Mouse (Mus musculus) liver, embryonic 11.5 days (tissue): ENCODE data around the gene Mrps26. TPM values are rescaled to one million over a fixed set of nuclear protein-coding genes. Genes with fewer than 3 reads are reported as not detected.

Source experiments
- ATAC-seq: fragments of 200-750 bp; cut with Nextera tagmentation; replicated peaks from 2 replicates; pipeline ENCODE4 v1.8.0; 2017; ENCODE audit warnings: moderate number of reproducible peaks, mild to moderate bottlenecking, moderate TSS enrichment, moderate library complexity; ENCODE audit not compliant: low FRiP score
- DNase-seq: peaks from one replicate; pipeline ENCODE4 v3.0.0-alpha.2; 2017; ENCODE audit warnings: low spot score
- H3K27ac ChIP-seq: fragments of 300-500 bp; sonication (generic); 2 replicates; pipeline ENCODE4 v1.5.1; 2014; ENCODE audit warnings: mild to moderate bottlenecking, low read depth, low read length, control low read depth
- H3K27me3 ChIP-seq: fragments of 300-500 bp; sonication (generic); replicated peaks from 2 replicates; pipeline ENCODE4 v1.6.1; 2014; ENCODE audit warnings: low read length, mixed read lengths; ENCODE audit not compliant: control insufficient read depth, insufficient read depth
- H3K36me3 ChIP-seq: fragments of 300-500 bp; sonication (generic); 2 replicates; pipeline ENCODE4 v1.6.1; 2014; ENCODE audit warnings: mild to moderate bottlenecking, low read length, moderate library complexity, mixed read lengths; ENCODE audit not compliant: control insufficient read depth, insufficient read depth
- H3K4me1 ChIP-seq: fragments of 300-500 bp; sonication (generic); replicated peaks from 2 replicates; pipeline ENCODE4 v1.6.1; 2014; ENCODE audit warnings: low read length, mixed read lengths; ENCODE audit not compliant: control insufficient read depth, insufficient read depth
- H3K4me2 ChIP-seq: fragments of 300-500 bp; sonication (generic); 2 replicates; pipeline ENCODE4 v1.6.1; 2014; ENCODE audit warnings: mild to moderate bottlenecking, control low read depth, moderate library complexity
- H3K4me3 ChIP-seq: fragments of 300-500 bp; sonication (generic); 2 replicates; pipeline ENCODE4 v1.5.1; 2014; ENCODE audit warnings: low read depth, low read length, control low read depth
- H3K9ac ChIP-seq: fragments of 300-500 bp; sonication (generic); 2 replicates; pipeline ENCODE4 v1.6.1; 2014; ENCODE audit warnings: low read depth, low read length, control low read depth
- H3K9me3 ChIP-seq: fragments of 300-500 bp; sonication (generic); 2 replicates; pipeline ENCODE4 v1.6.1; 2016; ENCODE audit warnings: low read length, inconsistent platforms, mixed read lengths; ENCODE audit not compliant: control insufficient read depth
- WGBS: fragments of 180-500 bp; shearing (Covaris S2); extraction: QIAGEN DNeasy Blood & Tissue Kit; methylation state at CpG from one replicate; pipeline ENCODE4 v1.1.7; 2014; 5-methylcytosine and 5-hydroxymethylcytosine counted together
- polyA plus RNA-seq: library from polyadenylated mRNA; unstranded; fragments of >200 nt; fragmentation: Nextera tagmentation; extraction: Ambion mirVana; gene quantifications from 2 replicates; pipeline ENCODE4 v1.2.1, GENCODE M21; 2014

The Mrps26 gene
- polyA plus RNA-seq, 1 experiment from 2014 or later: 122 TPM

- Histone ChIP-seq H3K27ac (no peak overlapping the region), H3K9ac (no peak overlapping the region), H3K4me3 (no peak overlapping the region), H3K36me3 (peaks cover 12% of the 10 kb centered on the region), H3K9me3 (no peaks in the 10 kb centered on the region), H3K4me1 (no peaks in the 10 kb centered on the region), H3K4me2 (no peak overlapping the region), H3K27me3 (no peaks in the 10 kb centered on the region)
- WGBS: 81% methylated on average over 6 of the region's 6 CpGs
- ATAC-seq (no peak), DNase-seq (no peak)
Measured at GRCm38 (mm10) chr2:130535017-130535416, 28.5 kb upstream of the Mrps26 start.

- Histone ChIP-seq H3K27me3 (no peaks in the 10 kb centered on the region), H3K27ac (no peak overlapping the region), H3K4me2 (no peak overlapping the region), H3K4me1 (no peaks in the 10 kb centered on the region), H3K4me3 (no peak overlapping the region), H3K36me3 (peaks cover 26% of the 10 kb centered on the region), H3K9ac (no peak overlapping the region), H3K9me3 (no peaks in the 10 kb centered on the region)
- no peak for DNase-seq
- ATAC-seq: no peak
- 84% methylated on average over 3 of the region's 3 CpGs for WGBS
Measured at GRCm38 (mm10) chr2:130536890-130537289, 26.7 kb upstream of the Mrps26 start.

DNA sequence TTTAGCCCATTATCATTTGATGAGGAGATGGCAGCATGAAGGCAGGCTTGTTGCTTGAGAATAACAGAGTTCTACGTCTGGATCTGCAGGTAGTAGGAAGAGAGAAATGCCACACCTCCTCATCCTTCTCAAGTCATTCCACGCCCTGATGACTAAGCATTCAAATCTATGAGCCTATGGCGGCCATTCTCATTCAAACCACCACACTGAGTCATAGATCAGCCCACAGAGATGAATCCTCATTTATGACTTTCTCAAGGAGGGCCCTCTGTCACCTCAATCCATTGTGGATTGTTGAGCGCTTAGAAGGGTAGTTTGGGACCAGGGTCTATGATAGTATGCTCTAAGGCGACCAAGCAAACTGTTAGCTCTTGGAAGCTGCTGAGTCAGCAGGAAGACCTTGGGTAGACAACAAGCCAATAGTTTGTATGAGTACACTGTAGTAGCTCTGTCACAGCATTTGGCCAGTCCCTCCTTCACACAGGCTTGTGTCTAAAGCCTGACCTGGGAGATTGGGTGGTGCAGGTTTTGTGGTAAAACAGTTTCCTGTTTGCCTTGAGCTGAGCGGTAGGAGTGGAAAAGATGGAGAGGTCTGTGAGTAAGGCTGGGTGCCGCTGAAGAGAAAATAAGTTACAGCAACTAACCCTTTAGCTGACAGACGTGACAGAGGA, 24.5 kb upstream of the Mrps26 start:
- no peak for ATAC-seq
- Histone ChIP-seq H3K36me3 (peaks cover 31% of the 10 kb centered on the region), H3K27ac (no peak overlapping the region), H3K9me3 (no peaks in the 10 kb centered on the region), H3K4me2 (no peak overlapping the region), H3K27me3 (no peaks in the 10 kb centered on the region), H3K9ac (no peak overlapping the region), H3K4me1 (no peaks in the 10 kb centered on the region), H3K4me3 (no peak overlapping the region)
- no peak for DNase-seq
- 69% methylated on average over 8 of the region's 8 CpGs for WGBS

GRCm38 (mm10) chr2:130540266-130540665, 23.3 kb upstream of the Mrps26 start:
- WGBS: 81% methylated on average over 9 of the region's 9 CpGs
- DNase-seq (no peak), ATAC-seq (no peak)
- H3K4me3 ChIP-seq: no peak overlapping the region
- no peaks in the 10 kb centered on the region for H3K27me3 ChIP-seq
- no peak overlapping the region for H3K4me2 ChIP-seq
- H3K4me1 ChIP-seq: no peaks in the 10 kb centered on the region; the same call in 1 of the 2 replicates
- no peak overlapping the region for H3K27ac ChIP-seq
- H3K36me3 ChIP-seq: peaks cover 38% of the 10 kb centered on the region
- no peak overlapping the region for H3K9ac ChIP-seq
- H3K9me3 ChIP-seq: no peaks in the 10 kb centered on the region

DNA sequence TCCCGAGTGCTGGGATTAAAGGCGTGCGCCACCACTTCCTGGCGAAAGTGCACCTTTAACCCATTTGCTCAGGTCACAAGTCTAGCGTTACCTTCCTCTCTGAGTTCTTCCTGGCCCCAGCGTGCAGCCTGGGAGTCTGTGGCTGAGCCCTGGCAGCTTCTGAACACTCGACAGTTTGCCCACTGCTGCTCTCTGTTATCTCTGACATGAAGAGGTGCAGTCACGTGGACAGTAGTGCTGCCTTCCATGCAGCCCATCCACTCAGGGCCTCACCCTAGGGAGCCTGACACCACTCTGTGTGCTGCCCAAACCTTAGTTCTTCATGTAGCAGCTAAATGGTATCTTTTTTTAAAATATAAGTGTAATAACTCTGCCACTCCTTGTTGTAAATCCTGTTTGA, 16.6 kb upstream of the Mrps26 start:
- ATAC-seq (peak; percentile 89), DNase-seq (no peak)
- 66% methylated on average over 8 of the region's 8 CpGs for WGBS
- Histone ChIP-seq H3K9me3 (no peaks in the 10 kb centered on the region), H3K4me1 (peaks cover 4% of the 10 kb centered on the region), H3K36me3 (peaks cover 36% of the 10 kb centered on the region), H3K27me3 (no peaks in the 10 kb centered on the region), H3K27ac (no peak overlapping the region), H3K4me2 (no peak overlapping the region), H3K9ac (no peak overlapping the region), H3K4me3 (no peak overlapping the region)

DNA sequence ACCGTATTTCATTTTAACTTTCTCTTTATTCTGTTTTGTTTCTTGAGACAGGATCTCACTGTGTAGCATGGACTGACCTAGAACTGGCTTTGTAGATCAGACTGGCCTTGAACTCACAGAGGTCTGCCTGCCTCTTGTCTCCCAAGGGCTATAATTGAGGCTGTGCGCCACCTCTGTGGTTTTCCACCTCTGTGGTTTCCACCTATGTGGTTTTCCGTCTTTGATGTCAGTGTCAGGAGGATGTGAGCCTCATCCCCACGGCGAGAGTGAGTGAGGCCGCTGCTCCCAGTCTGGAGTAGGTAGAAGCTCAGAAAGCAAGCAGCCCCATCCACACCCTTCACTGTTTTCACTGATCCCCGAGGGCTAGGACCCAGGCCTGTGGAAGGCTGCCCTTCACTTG, 8.7 kb upstream of the Mrps26 start:
- no peak overlapping the region for H3K9ac ChIP-seq
- H3K4me3 ChIP-seq: no peak overlapping the region
- ATAC-seq (no peak), DNase-seq (no peak)
- peaks cover 12% of the 10 kb centered on the region for H3K36me3 ChIP-seq
- no peaks in the 10 kb centered on the region for H3K4me1 ChIP-seq
- no peaks in the 10 kb centered on the region for H3K27me3 ChIP-seq
- no peaks in the 10 kb centered on the region for H3K9me3 ChIP-seq
- WGBS: 78% methylated on average over 7 of the region's 7 CpGs
- H3K4me2 ChIP-seq: no peak overlapping the region
- no peak overlapping the region for H3K27ac ChIP-seq

DNA sequence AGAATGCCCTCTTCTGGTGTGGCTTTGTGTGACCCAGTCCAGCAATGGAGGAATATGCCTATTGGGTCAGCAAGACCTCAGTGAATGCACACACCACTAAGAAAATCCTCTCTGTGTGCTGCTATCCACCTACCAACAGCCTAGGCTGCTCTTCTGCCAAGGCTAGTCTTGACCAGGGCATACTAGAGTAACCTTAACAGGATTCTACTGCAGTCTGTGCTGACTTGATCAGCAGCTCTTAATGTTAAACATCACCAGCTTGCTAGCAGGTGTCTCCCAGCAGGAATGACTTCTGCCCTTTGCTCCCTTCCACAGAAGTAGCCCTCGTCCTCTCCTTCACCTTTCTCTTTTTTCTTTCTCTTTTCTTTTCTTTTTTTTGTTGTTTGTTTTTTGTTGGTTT, 7.2 kb upstream of the Mrps26 start:
- no peak for ATAC-seq
- 85% methylated on average over 1 of the region's 1 CpGs for WGBS
- H3K27ac ChIP-seq: no peak overlapping the region
- no peak overlapping the region for H3K4me2 ChIP-seq
- H3K4me3 ChIP-seq: no peak overlapping the region
- no peaks in the 10 kb centered on the region for H3K4me1 ChIP-seq
- no peak overlapping the region for H3K9ac ChIP-seq
- H3K9me3 ChIP-seq: no peaks in the 10 kb centered on the region
- peaks cover 9% of the 10 kb centered on the region for H3K36me3 ChIP-seq
- DNase-seq: no peak
- no peaks in the 10 kb centered on the region for H3K27me3 ChIP-seq

DNA sequence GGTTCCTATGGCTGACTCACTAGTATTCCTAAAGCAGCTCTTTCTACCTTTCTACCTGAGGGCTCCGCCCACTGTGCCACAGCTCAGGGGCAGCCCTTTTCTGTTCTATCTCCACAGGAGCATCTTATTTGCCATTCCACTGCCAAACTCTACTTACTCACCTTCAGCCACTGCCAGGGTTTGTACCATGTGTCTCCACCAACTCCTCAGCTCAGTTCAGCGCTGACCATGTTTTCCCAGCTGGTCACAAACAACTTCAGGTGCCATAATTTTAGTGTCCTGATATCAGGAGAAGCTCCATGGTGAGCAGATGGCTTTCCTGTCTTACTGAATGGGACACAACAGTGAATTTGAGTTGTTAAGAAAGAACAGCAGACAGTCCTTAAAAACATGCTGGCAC, 6.1 kb upstream of the Mrps26 start:
- Histone ChIP-seq H3K4me3 (no peak overlapping the region), H3K4me2 (no peak overlapping the region), H3K27me3 (no peaks in the 10 kb centered on the region), H3K4me1 (no peaks in the 10 kb centered on the region), H3K9ac (no peak overlapping the region), H3K9me3 (no peaks in the 10 kb centered on the region), H3K36me3 (peaks cover 6% of the 10 kb centered on the region), H3K27ac (no peak overlapping the region)
- DNase-seq (no peak), ATAC-seq (no peak)
- 93% methylated on average over 2 of the region's 2 CpGs for WGBS

GRCm38 (mm10) chr2:130558015-130558414, 5.5 kb upstream of the Mrps26 start:
- Histone ChIP-seq H3K36me3 (peaks cover 6% of the 10 kb centered on the region), H3K27me3 (no peaks in the 10 kb centered on the region), H3K27ac (no peak overlapping the region), H3K4me2 (no peak overlapping the region), H3K4me3 (no peak overlapping the region), H3K4me1 (peaks cover 3% of the 10 kb centered on the region), H3K9ac (no peak overlapping the region), H3K9me3 (no peaks in the 10 kb centered on the region)
- WGBS: 69% methylated on average over 2 of the region's 2 CpGs
- ATAC-seq: no peak
- DNase-seq: no peak
